Mouse (Mus musculus) skeletal muscle tissue, adult 2 months (tissue): ENCODE measurements around the gene Slc41a1.

Source experiments
- DNase-seq: peaks from one replicate; pipeline ENCODE4 v3.0.0-alpha.2; 2012; ENCODE audit warnings: low read depth, low spot score

Gene Slc41a1

GRCm38 (mm10) chr1:131827787-131828258 is 530 bp downstream of the Slc41a1 start:
- DNase-seq: peak; percentile 95

- peak; percentile 34 for DNase-seq
Measured at GRCm38 (mm10) chr1:131828297-131829126, 1.2 kb downstream of the Slc41a1 start.

- DNase-seq: no peak
Measured at GRCm38 (mm10) chr1:131829279-131829678, 2.0 kb downstream of the Slc41a1 start.

- DNase-seq: no peak
Measured at GRCm38 (mm10) chr1:131830561-131830960, 3.3 kb downstream of the Slc41a1 start.

GRCm38 (mm10) chr1:131830971-131831641 is 3.8 kb downstream of the Slc41a1 start:
- no peak for DNase-seq

- no peak for DNase-seq
Measured at GRCm38 (mm10) chr1:131837035-131837434, 9.7 kb downstream of the Slc41a1 start.

- DNase-seq: no peak
Measured at GRCm38 (mm10) chr1:131838542-131838941, 11.2 kb downstream of the Slc41a1 start.

GRCm38 (mm10) chr1:131839279-131839678 is 12.0 kb downstream of the Slc41a1 start:
- DNase-seq: peak; percentile 34

- no peak for DNase-seq
Measured at GRCm38 (mm10) chr1:131842221-131842620, 14.9 kb downstream of the Slc41a1 start.

- no peak for DNase-seq
Measured at GRCm38 (mm10) chr1:131843758-131844157, 16.5 kb downstream of the Slc41a1 start.

GRCm38 (mm10) chr1:131844883-131845282 is 17.6 kb downstream of the Slc41a1 start:
- no peak for DNase-seq

GRCm38 (mm10) chr1:131846255-131846654 is 19.0 kb downstream of the Slc41a1 start:
- DNase-seq: peak; percentile 55

GRCm38 (mm10) chr1:131861811-131862210 is 34.5 kb downstream of the Slc41a1 start:
- DNase-seq: no peak

GRCm38 (mm10) chr1:131865596-131865995 is 38.3 kb downstream of the Slc41a1 start:
- DNase-seq: no peak

- no peak for DNase-seq
Measured at GRCm38 (mm10) chr1:131866304-131866999, 39.2 kb downstream of the Slc41a1 start.

GRCm38 (mm10) chr1:131867093-131867945 is 40.0 kb downstream of the Slc41a1 start, which contains the start of gene Rab29:
Gene Rab29, plus strand, starts transcription at chr1:131867224.
- DNase-seq: peak; percentile 88

- no peak for DNase-seq
Measured at GRCm38 (mm10) chr1:131867946-131868290, 40.6 kb downstream of the Slc41a1 start.

- DNase-seq: no peak
Measured at GRCm38 (mm10) chr1:131869561-131869960, 42.3 kb downstream of the Slc41a1 start.

GRCm38 (mm10) chr1:131872856-131873255 is 45.6 kb downstream of the Slc41a1 start:
- no peak for DNase-seq

GRCm38 (mm10) chr1:131879816-131880215 is 52.5 kb downstream of the Slc41a1 start:
- DNase-seq: no peak

- no peak for DNase-seq
Measured at GRCm38 (mm10) chr1:131882787-131883186, 55.5 kb downstream of the Slc41a1 start.
